ENCODE assay signal across 8 mouse cellular contexts in the genomic region with DNA sequence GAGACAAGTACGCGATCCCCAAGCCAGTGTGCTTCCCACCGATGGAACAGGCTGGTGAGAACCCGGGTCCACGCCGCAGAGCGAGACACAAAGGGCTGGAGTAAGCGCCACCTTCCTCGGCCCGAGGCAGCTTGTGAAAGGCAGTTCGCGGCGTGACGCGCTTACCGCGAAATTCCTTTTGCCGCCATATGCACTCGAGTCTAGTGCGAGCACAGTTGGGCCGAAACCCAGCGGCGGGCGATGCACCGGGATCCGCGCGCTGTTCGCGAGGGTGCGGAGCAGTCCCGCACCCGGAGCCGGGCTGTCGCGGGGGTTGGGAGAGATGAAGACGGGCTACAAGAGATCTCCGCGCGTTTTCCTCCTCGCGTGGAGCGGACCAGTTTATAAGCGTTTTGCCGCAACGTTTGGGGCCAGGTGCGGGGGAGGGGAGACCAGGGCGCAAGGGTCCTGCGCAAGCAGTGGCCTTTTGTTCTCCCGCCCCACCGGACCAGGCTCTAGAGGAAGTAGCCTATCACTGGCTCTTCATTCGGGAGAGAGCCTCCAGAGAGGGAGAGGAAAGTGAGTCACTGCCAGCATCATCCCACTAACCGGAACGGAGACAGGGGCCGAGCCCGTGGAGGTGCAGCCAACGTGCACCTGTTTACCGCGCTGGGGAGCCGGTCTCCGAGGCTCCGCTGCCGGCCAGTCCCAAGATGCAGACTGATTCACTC. TPM values are rescaled to one million over a fixed set of nuclear protein-coding genes. Genes with fewer than 3 reads are reported as not detected.
DNase-seq lines count a peak whose midpoint lies in the region; ATAC-seq and TF ChIP-seq lines count a peak whose summit lies in the region.

No protein-coding gene starts in this region.

- TF ChIP-seq POLR2A in thymus, adult 2 months (IDR thresholded peaks at IDR 0.05; ENCODE audit: control insufficient read depth, extremely low read depth, insufficient read depth, low read length, poor library complexity): peak; percentile 68; the same call in 1 of the 2 replicates

- peak; percentile 44 for DNase-seq in c-Kit-positive CD71-negative TER-119-negative erythroid progenitor cells, embryonic 14.5 days (ENCODE audit: low read depth)
- DNase-seq in heart, postnatal 36 days: peak; percentile 47 to 54
- peak; percentile 48 to 51 for DNase-seq in layer of hippocampus, postnatal 25 days (ENCODE audit: extremely low spot score in 1 of 2, low spot score in 1 of 2)
- DNase-seq in lung, postnatal 10 days: peak; percentile 37
- peak; percentile 45 for DNase-seq in ovary, adult 18-20 months (ENCODE audit: low spot score)
- DNase-seq in thymus, adult 2 months: peak; percentile 67

- peak; percentile 70 for ATAC-seq in erythroid progenitor cell, adult 5-6 weeks (replicated peaks; ENCODE audit: low FRiP score, poor library complexity, severe bottlenecking)

- no peaks in the 10 kb centered on the region for H3K9me3 ChIP-seq in E14TG2a.4 (ENCODE audit: low read length)

- WGBS in thymus, adult 2 months: under 1% methylated on average over 63 of the region's 63 CpGs

- no peak for TF ChIP-seq CTCF in E14TG2a.4 (conservative IDR thresholded peaks at IDR 0.05; ENCODE audit: low read length)
- no peak for TF ChIP-seq CTCF in thymus, adult 2 months (IDR thresholded peaks at IDR 0.05; ENCODE audit: borderline replicate concordance, control insufficient read depth, extremely low read depth, insufficient read depth, low read length, poor library complexity)

- peaks cover 72% of the 10 kb centered on the region for H3K4me1 ChIP-seq in E14TG2a.4 (replicated peaks; ENCODE audit: low read depth, low read length)
- H3K4me1 ChIP-seq in thymus, adult 2 months (replicated peaks; ENCODE audit: control insufficient read depth, insufficient read depth, low read length): peaks cover 23% of the 10 kb centered on the region

- peak overlapping the region; percentile 83 for H3K27ac ChIP-seq in thymus, adult 2 months (ENCODE audit: control insufficient read depth, insufficient read depth, low read length)

- intact Hi-C loops in heart, postnatal 36 days (cut with DNase I): loop anchor here (2.0 to 5.0 kb wide), 2 partner anchors 32 to 74 kb away; no protein-coding TSS in a partner anchor

- peak overlapping the region; percentile 89 for H3K4me3 ChIP-seq in E14TG2a.4 (replicated peaks; ENCODE audit: low read length)
- peak overlapping the region; percentile 70 for H3K4me3 ChIP-seq in thymus, adult 2 months (ENCODE audit: control insufficient read depth, insufficient read depth, low read length)

- H3K27me3 ChIP-seq in E14TG2a.4 (ENCODE audit: insufficient read depth, low read length): no peaks in the 10 kb centered on the region
- no peaks in the 10 kb centered on the region for H3K27me3 ChIP-seq in thymus, adult 2 months (ENCODE audit: control insufficient read depth, insufficient read depth, low read length)

- H3K36me3 ChIP-seq in E14TG2a.4 (ENCODE audit: insufficient read depth, low read length): peaks cover 18% of the 10 kb centered on the region
- H3K36me3 ChIP-seq in thymus, adult 2 months (ENCODE audit: control insufficient read depth, insufficient read depth, low read length): no peaks in the 10 kb centered on the region

RNA-seq across cellular contexts. Expression of a gene that starts 1.4 kb away (rescaled TPM):
- 10.8 and 13.0 TPM in 2 replicates for total RNA-seq in erythroid progenitor cell, adult 5-6 weeks (2015; ENCODE audit: low replicate concordance)
- total RNA-seq in erythroid progenitor cell, adult 5-6 weeks (2017; ENCODE audit: low replicate concordance): 7.4 and 11.2 TPM in 2 replicates
- 10 to 100 TPM; 11.2 to 20.3 TPM for total RNA-seq in heart, postnatal 36 days (2021)
- total RNA-seq in layer of hippocampus, postnatal 25 days (2021): 10 to 100 TPM; 72.8 to 78.3 TPM
- polyA plus RNA-seq in thymus, adult 2 months (2012; rRNA removed): 136 and 170 TPM in 2 replicates

RNA-seq across cellular contexts. Expression of a gene that starts 58.3 kb away (rescaled TPM):
- 58.0 and 85.9 TPM in 2 replicates for total RNA-seq in erythroid progenitor cell, adult 5-6 weeks (2015; ENCODE audit: low replicate concordance)
- 38.4 and 47.4 TPM in 2 replicates for total RNA-seq in erythroid progenitor cell, adult 5-6 weeks (2017; ENCODE audit: low replicate concordance)
- total RNA-seq in heart, postnatal 36 days (2021): 100 to 1,000 TPM; 173 to 251 TPM
- 10 to 100 TPM; 63.3 to 78.4 TPM for total RNA-seq in layer of hippocampus, postnatal 25 days (2021)
- polyA plus RNA-seq in thymus, adult 2 months (2012; rRNA removed): 105 and 110 TPM in 2 replicates

Comparison
In these comparisons a context has a peak if more than half of its experiments do, and no peak if none do; other contexts are left out.
1. Peak in every context shown above with its lines: DNase-seq, ATAC-seq, H3K4me3 ChIP-seq and H3K27ac ChIP-seq.